Mouse (Mus musculus) MEL (cell line): Measurements from ENCODE around the gene Atp8a1.

Experiments used
- CHD2 ChIP-seq: IDR thresholded peaks from 2 replicates; pipeline ENCODE4 v1.6.1; 2011; ENCODE audit warnings: low read length, improper control_type of control experiment
- CTCF ChIP-seq, 3 experiments: IDR thresholded peaks in 2 of 3; conservative IDR thresholded peaks in 1 of 3; 2 replicates each; pipeline ENCODE4 v1.5.1; 2011 to 2012; ENCODE audit warnings: low read length in 3 of 3, low read depth in 2 of 3, mild to moderate bottlenecking in 2 of 3, improper control_type of control experiment in 1 of 3, inconsistent platforms in 1 of 3, mixed read lengths in 1 of 3, moderate library complexity in 1 of 3; ENCODE audit not compliant: control insufficient read depth in 1 of 3, insufficient read depth in 1 of 3, poor library complexity in 1 of 3, severe bottlenecking in 1 of 3
- E2F4 ChIP-seq: IDR thresholded peaks from 2 replicates; pipeline ENCODE4 v1.6.1; 2011; ENCODE audit warnings: low read depth, low read length, improper control_type of control experiment, borderline replicate concordance
- ETS1 ChIP-seq: IDR thresholded peaks from 2 replicates; pipeline ENCODE4 v1.6.1; 2012; ENCODE audit warnings: low read depth, mild to moderate bottlenecking, inconsistent platforms, low read length, improper control_type of control experiment, moderate library complexity
- HCFC1 ChIP-seq: IDR thresholded peaks from 2 replicates; pipeline ENCODE4 v1.6.1; 2012; ENCODE audit warnings: low read depth, mild to moderate bottlenecking, inconsistent platforms, low read length, improper control_type of control experiment, moderate library complexity
- MAX ChIP-seq: IDR thresholded peaks from 2 replicates; pipeline ENCODE4 v1.6.1; 2011; ENCODE audit warnings: low read length, improper control_type of control experiment
- MAZ ChIP-seq: IDR thresholded peaks from 2 replicates; pipeline ENCODE4 v1.6.1; 2012; ENCODE audit warnings: low read depth, mild to moderate bottlenecking, inconsistent platforms, low read length, improper control_type of control experiment
- NELFE ChIP-seq: IDR thresholded peaks from 2 replicates; pipeline ENCODE4 v1.6.1; 2011; ENCODE audit warnings: low read depth, low read length, improper control_type of control experiment
- POLR2A ChIP-seq, 2 experiments: IDR thresholded peaks; 2 replicates each; pipeline ENCODE4 v1.6.1; 2011 to 2012; ENCODE audit warnings: low read length in 2 of 2, mild to moderate bottlenecking in 2 of 2, control low read depth in 1 of 2, improper control_type of control experiment in 1 of 2, low read depth in 1 of 2, moderate library complexity in 1 of 2; ENCODE audit not compliant: control insufficient read depth in 1 of 2, insufficient read depth in 1 of 2, poor library complexity in 1 of 2
- SMC3 ChIP-seq: IDR thresholded peaks from 2 replicates; pipeline ENCODE4 v1.6.1; 2011; ENCODE audit warnings: low read depth, low read length, improper control_type of control experiment
- USF1 ChIP-seq: IDR thresholded peaks from 2 replicates; pipeline ENCODE4 v1.6.1; 2014; ENCODE audit warnings: low read depth, mild to moderate bottlenecking, inconsistent platforms, low read length, improper control_type of control experiment, moderate library complexity

GRCm38 (mm10) chr5:67845190-67845691, 2.0 kb downstream of the Atp8a1 start:
- TF ChIP-seq CTCF (IDR thresholded peaks at IDR 0.05 in 2 of 3, conservative IDR thresholded peaks at IDR 0.05 in 1 of 3; ENCODE audit: control insufficient read depth in 1 of 3, insufficient read depth in 1 of 3, low read depth in 2 of 3, low read length in 3 of 3, poor library complexity in 1 of 3, severe bottlenecking in 1 of 3) (no peak), USF1 (no peak), E2F4 (0 out of 2 replicates have a peak, but pooled peaks have one; percentile 44), POLR2A (IDR thresholded peaks at IDR 0.05; ENCODE audit: control insufficient read depth in 1 of 2, insufficient read depth in 1 of 2, low read depth in 1 of 2, low read length in 2 of 2, poor library complexity in 1 of 2) (peak; percentile 25 to 51; a peak in 1 of 4 replicates), MAX (peak; percentile 41; the same call in 1 of the 2 replicates), ETS1 (peak; percentile 77), NELFE (peak; percentile 54), MAZ (peak; percentile 99), CHD2 (peak; percentile 51; the same call in 1 of the 2 replicates), SMC3 (no peak), HCFC1 (peak; percentile 55)
